Mouse (Mus musculus) CH12.LX (cell line): Measurements from ENCODE around the gene Mettl7b. TPM values are rescaled to one million over a fixed set of nuclear protein-coding genes. Genes with fewer than 3 reads are reported as not detected.
"Not testable (repeated sequence)": the region's sequence is repeated elsewhere in the genome, so short reads cannot be mapped to it uniquely, and the experiment has no call there.

Experiments used
- DNase-seq: peaks from one replicate; pipeline ENCODE4 v3.0.0-alpha.2; 2013; ENCODE audit errors: extremely low read depth
- H3K27ac ChIP-seq: 2 replicates; pipeline ENCODE4 v1.5.1; 2012; ENCODE audit warnings: low read depth, mild to moderate bottlenecking, control low read depth, moderate library complexity; ENCODE audit not compliant: insufficient read depth
- H3K27me3 ChIP-seq: replicated peaks from 2 replicates; pipeline ENCODE3; 2012; ENCODE audit warnings: inconsistent platforms
- H3K36me3 ChIP-seq, 2 experiments: replicated peaks in 1 of 2; 2 replicates each; pipeline versions ENCODE3 to v1.6.1; 2012; ENCODE audit warnings: inconsistent platforms in 1 of 2, low read length in 1 of 2, mild to moderate bottlenecking in 1 of 2, mixed read lengths in 1 of 2, moderate library complexity in 1 of 2; ENCODE audit not compliant: control insufficient read depth in 1 of 2, insufficient read depth in 1 of 2
- H3K4me1 ChIP-seq, 2 experiments: 2 replicates each; pipeline ENCODE4 v1.6.1; 2012; ENCODE audit warnings: inconsistent platforms in 1 of 2, moderate library complexity in 1 of 2; ENCODE audit not compliant: insufficient read depth in 2 of 2, control insufficient read depth in 1 of 2
- H3K4me2 ChIP-seq: 2 replicates; pipeline ENCODE4 v1.6.1; 2012; ENCODE audit warnings: low read depth, mild to moderate bottlenecking, control low read depth; ENCODE audit not compliant: poor library complexity, insufficient read depth, severe bottlenecking
- H3K4me3 ChIP-seq, 3 experiments: fragments of 150-350 bp in 1 of 3; sonication (generic) in 1 of 3; replicated peaks in 1 of 3; 2 replicates each; pipeline versions ENCODE3 to v1.5.1; 2011 to 2012; ENCODE audit warnings: low read depth in 2 of 3, low read length in 2 of 3, mild to moderate bottlenecking in 2 of 3, moderate library complexity in 2 of 3, control low read depth in 1 of 3, improper control_type of control experiment in 1 of 3, inconsistent platforms in 1 of 3, mixed read lengths in 1 of 3; ENCODE audit not compliant: poor library complexity in 1 of 3
- H3K79me2 ChIP-seq: replicated peaks from 2 replicates; pipeline ENCODE4 v1.6.1; 2012; ENCODE audit warnings: mild to moderate bottlenecking, moderate library complexity; ENCODE audit not compliant: control insufficient read depth, poor library complexity, insufficient read depth, severe bottlenecking; ENCODE audit errors: extremely low read depth
- H3K9ac ChIP-seq: 2 replicates; pipeline ENCODE4 v1.6.1; 2012; ENCODE audit warnings: low read depth, mild to moderate bottlenecking, control low read depth, moderate library complexity; ENCODE audit not compliant: insufficient read depth
- H3K9me3 ChIP-seq: replicated peaks from 2 replicates; pipeline ENCODE3; 2012; ENCODE audit warnings: low read length, inconsistent platforms, mixed read lengths
- CHD2 ChIP-seq: IDR thresholded peaks from 2 replicates; pipeline ENCODE4 v1.6.1; 2011; ENCODE audit warnings: low read length, improper control_type of control experiment
- ELF1 ChIP-seq: IDR thresholded peaks from 2 replicates; pipeline ENCODE4 v1.6.1; 2014; ENCODE audit warnings: low read depth, mild to moderate bottlenecking, inconsistent platforms, low read length, improper control_type of control experiment
- EP300 ChIP-seq: IDR thresholded peaks from 2 replicates; pipeline ENCODE4 v1.6.1; 2011; ENCODE audit warnings: low read length, improper control_type of control experiment
- ETS1 ChIP-seq: conservative IDR thresholded peaks from 2 replicates; pipeline ENCODE4 v1.6.1; 2012; ENCODE audit warnings: low read depth, mild to moderate bottlenecking, inconsistent platforms, low read length, improper control_type of control experiment, moderate library complexity
- HCFC1 ChIP-seq: IDR thresholded peaks from 2 replicates; pipeline ENCODE4 v1.6.1; 2012; ENCODE audit warnings: low read depth, mild to moderate bottlenecking, inconsistent platforms, low read length, improper control_type of control experiment
- IRF4 ChIP-seq: IDR thresholded peaks from 2 replicates; pipeline ENCODE4 v1.6.1; 2014; ENCODE audit warnings: low read depth, mild to moderate bottlenecking, inconsistent platforms, low read length, improper control_type of control experiment
- KAT2A ChIP-seq: IDR thresholded peaks from 2 replicates; pipeline ENCODE4 v1.6.1; 2012; ENCODE audit warnings: low read length, improper control_type of control experiment, inconsistent platforms; ENCODE audit not compliant: insufficient replicate concordance
- MAFK ChIP-seq: IDR thresholded peaks from 2 replicates; pipeline ENCODE4 v1.6.1; 2011; ENCODE audit warnings: low read length, improper control_type of control experiment; ENCODE audit not compliant: insufficient replicate concordance
- MYC ChIP-seq: IDR thresholded peaks from 2 replicates; pipeline ENCODE4 v1.6.1; 2011; ENCODE audit warnings: low read depth, mild to moderate bottlenecking, improper control_type of control experiment, low read length
- POLR2A ChIP-seq: IDR thresholded peaks from 2 replicates; pipeline ENCODE4 v1.6.1; 2011; ENCODE audit warnings: low read depth, mild to moderate bottlenecking, improper control_type of control experiment, low read length
- TCF12 ChIP-seq: IDR thresholded peaks from 2 replicates; pipeline ENCODE4 v1.6.1; 2014; ENCODE audit warnings: low read depth, mild to moderate bottlenecking, inconsistent platforms, low read length, improper control_type of control experiment
- UBTF ChIP-seq: IDR thresholded peaks from 2 replicates; pipeline ENCODE4 v1.6.1; 2012; ENCODE audit warnings: low read depth, mild to moderate bottlenecking, inconsistent platforms, low read length, improper control_type of control experiment, moderate library complexity
- ZKSCAN1 ChIP-seq: IDR thresholded peaks from 2 replicates; pipeline ENCODE4 v1.6.1; 2012; ENCODE audit warnings: low read depth, inconsistent platforms, low read length, improper control_type of control experiment, borderline replicate concordance
- dilution Hi-C: fragments of 300-500 bp; cut with MboI; formaldehyde crosslinking; loops from 2 replicates; pipeline ENCODE4 v1.14.3; 2020; ENCODE audit warnings: low sequenced_read_pairs; ENCODE audit not compliant: extremely low pct_unique_long_range_greater_than_20kb, extremely low pct_ligation_motif_present
- in situ Hi-C: fragments of 300-500 bp; cut with MboI; formaldehyde crosslinking; loops from 3 replicates; pipeline ENCODE4 v1.14.3; 2019; ENCODE audit warnings: low sequenced_read_pairs, low pct_ligation_motif_present, low pct_unique_long_range_greater_than_20kb, mixed read lengths
- polyA plus RNA-seq: library from polyadenylated mRNA; unstranded; fragments of >175 nt; gene quantifications from 2 replicates; pipeline ENCODE4 v1.2.1, GENCODE M21; 2012; ENCODE audit warnings: low read depth; ENCODE audit not compliant: insufficient read length
- total RNA-seq, 2 experiments: library from RNA; depleted of rRNA; stranded (reverse); fragments of 300-350 nt in 1 of 2; fragments of >200 nt in 1 of 2; gene quantifications; 2 replicates each; pipeline ENCODE4 v1.2.3; 2012 to 2014

Gene Mettl7b
- total and polyA plus RNA-seq, 3 experiments = not detected

- no peak overlapping the region for H3K9ac ChIP-seq
- dilution Hi-C loops (no loop called here), in situ Hi-C loops (no loop called here)
- H3K79me2 ChIP-seq = no peaks in the 10 kb centered on the region
- 0 out of 4 replicates have a peak, but pooled peaks cover 0 to 3% of the 10 kb centered on the region in 2 experiments for H3K4me1 ChIP-seq
- no peak for TF ChIP-seq POLR2A
- TF ChIP-seq ELF1 = no peak
- no peak overlapping the region for H3K4me2 ChIP-seq
- no peaks in the 10 kb centered on the region for H3K36me3 ChIP-seq
- DNase-seq = no peak
- no peaks in the 10 kb centered on the region for H3K9me3 ChIP-seq
- H3K27ac ChIP-seq = no peak overlapping the region
- no peaks in the 10 kb centered on the region for H3K27me3 ChIP-seq
- no peak overlapping the region for H3K4me3 ChIP-seq
Measured at GRCm38 (mm10) chr10:128995796-128996195, 35.0 kb upstream of the Mettl7b start.

- in situ Hi-C loops (no loop called here), dilution Hi-C loops (no loop called here)
- H3K4me2 ChIP-seq = no peak overlapping the region
- DNase-seq = no peak
- no peaks in the 10 kb centered on the region for H3K36me3 ChIP-seq
- H3K4me1 ChIP-seq = no peaks in the 10 kb centered on the region
- no peak overlapping the region for H3K4me3 ChIP-seq
- H3K9ac ChIP-seq = no peak overlapping the region
- no peaks in the 10 kb centered on the region for H3K9me3 ChIP-seq
- H3K27me3 ChIP-seq = no peaks in the 10 kb centered on the region
- no peak overlapping the region for H3K27ac ChIP-seq
- H3K79me2 ChIP-seq = no peaks in the 10 kb centered on the region
- TF ChIP-seq KAT2A = no peak
- no peak for TF ChIP-seq MYC
- no peak for TF ChIP-seq TCF12
- no peak for TF ChIP-seq EP300
- TF ChIP-seq ZKSCAN1 = no peak
- TF ChIP-seq HCFC1 = no peak
- no peak for TF ChIP-seq CHD2
- no peak for TF ChIP-seq IRF4
- TF ChIP-seq MAFK = no peak
- no peak for TF ChIP-seq UBTF
- no peak for TF ChIP-seq ETS1
- no peak for TF ChIP-seq POLR2A
Measured at GRCm38 (mm10) chr10:128990994-128991393, 30.2 kb upstream of the Mettl7b start.

DNA sequence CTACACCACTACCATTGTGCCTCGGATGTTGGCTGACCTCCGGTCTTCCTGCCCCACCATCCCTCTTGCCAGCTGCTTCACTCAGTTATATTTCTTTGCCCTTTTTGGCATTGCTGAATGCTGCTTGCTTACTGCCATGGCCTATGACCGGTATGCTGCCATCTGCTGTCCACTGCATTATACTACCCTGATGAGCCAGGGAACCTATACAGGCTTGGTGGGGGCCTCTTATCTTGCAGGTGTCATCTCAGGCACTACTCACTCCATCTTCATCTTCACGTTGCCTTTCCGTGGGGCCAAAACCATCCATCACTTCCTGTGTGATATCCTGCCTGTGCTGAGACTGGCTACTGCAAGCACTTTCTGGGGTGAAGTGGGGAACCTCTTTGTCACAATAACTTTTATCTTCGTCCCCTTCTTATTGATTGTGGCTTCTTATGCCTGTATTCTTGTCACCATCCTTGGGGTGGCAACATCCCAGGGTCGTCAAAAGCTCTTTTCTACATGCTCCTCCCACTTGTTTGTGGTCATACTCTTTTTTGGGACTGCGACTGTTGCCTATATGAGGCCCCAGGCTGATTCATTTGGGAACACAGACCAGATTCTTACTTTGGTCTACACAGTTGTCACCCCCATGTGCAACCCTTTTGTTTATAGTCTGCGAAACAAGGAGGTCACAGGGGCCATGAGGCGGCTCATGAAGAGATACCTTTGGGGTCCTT is 29.5 kb upstream of the Mettl7b start:
- H3K27me3 ChIP-seq, H3K27ac ChIP-seq, H3K79me2 ChIP-seq, H3K36me3 ChIP-seq, H3K9me3 ChIP-seq, DNase-seq, in situ Hi-C loops, dilution Hi-C loops, H3K9ac ChIP-seq, H3K4me3 ChIP-seq, H3K4me2 ChIP-seq, H3K4me1 ChIP-seq: not testable (repeated sequence)

GRCm38 (mm10) chr10:128989131-128989530 is 28.3 kb upstream of the Mettl7b start, which contains the start of gene Olfr9:
Gene Olfr9, plus strand, starts transcription at chr10:128989431.
- H3K4me2 ChIP-seq, H3K27ac ChIP-seq, H3K9me3 ChIP-seq, dilution Hi-C loops, DNase-seq, H3K27me3 ChIP-seq, H3K79me2 ChIP-seq, H3K9ac ChIP-seq, in situ Hi-C loops, H3K4me1 ChIP-seq, H3K36me3 ChIP-seq, H3K4me3 ChIP-seq: not testable (repeated sequence)
